Mouse (Mus musculus) telencephalon, adult 2 months (tissue): ENCODE measurements at regions not wholly inside any gene's neighbourhood (a gene's known extent, or its start where the extent isn't known, plus 50 kb on each side); places are given as distances from the start of the nearest gene placed in this dataset.
A peak's percentile ranks its signal among the peaks of the same experiment; 100 is the strongest.

Source experiments
- DNase-seq: peaks from one replicate; pipeline ENCODE4 v3.0.0-alpha.2; 2011; ENCODE audit warnings: low read depth, low spot score

DNA sequence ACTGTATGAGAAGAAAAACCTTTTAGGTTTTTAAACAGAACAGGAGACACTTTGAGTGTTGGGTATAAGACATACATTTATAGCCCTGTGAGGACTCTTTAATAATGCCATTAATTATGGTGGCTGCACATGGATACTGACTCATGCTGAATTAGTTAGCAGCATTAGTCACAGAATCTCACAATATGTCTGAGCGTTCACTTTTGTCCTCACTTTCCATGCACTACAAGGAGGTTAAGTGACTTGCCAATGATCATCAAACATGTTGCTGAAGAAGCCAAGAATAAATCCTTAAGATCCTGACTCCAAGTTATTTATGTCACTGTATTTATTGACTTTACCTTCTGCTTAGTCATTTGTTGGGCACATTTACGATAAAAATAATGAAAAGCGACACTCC lies 105.6 kb upstream of the Atxn7l3b start:
- DNase-seq: peak; percentile 16

DNA sequence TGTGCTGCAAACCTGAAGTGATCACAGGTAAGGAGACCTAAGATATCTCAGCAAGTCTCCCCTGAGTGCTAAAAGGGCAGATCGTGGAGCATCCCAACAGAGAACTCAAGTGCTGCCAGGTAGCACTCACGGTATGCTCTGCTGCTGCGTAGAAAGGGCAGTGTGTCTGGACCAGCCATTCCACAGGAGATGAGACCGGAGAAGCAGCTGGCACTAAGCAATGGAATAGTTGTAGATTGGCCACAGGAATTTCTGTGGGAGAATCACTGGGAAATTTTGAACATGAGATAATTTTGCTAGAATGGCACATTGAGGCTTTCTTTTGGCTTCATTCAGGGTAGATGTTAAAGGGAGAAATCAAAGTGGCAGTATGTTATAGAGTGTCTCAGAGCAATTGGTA lies 104.1 kb upstream of the Atxn7l3b start:
- no peak for DNase-seq

DNA sequence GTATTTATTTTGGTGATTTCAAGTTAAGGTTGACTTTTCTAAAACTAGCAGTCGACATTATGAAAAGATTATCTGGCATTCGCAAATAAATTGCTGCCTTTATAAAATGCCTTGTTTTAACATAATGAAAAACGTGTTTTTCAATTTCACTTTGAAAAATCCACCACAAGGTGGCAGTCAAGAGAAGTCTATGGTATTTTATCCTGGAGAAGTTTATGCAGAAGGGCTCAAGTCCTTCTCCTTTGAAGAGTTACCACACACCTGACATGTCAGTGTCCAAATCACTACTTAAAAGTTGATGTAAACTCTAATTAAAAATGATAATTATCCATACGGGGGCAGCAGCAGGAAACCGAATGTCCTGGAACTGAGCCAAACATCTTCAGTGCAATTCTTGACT lies 98.5 kb upstream of the Atxn7l3b start:
- peak; percentile 21 for DNase-seq

DNA sequence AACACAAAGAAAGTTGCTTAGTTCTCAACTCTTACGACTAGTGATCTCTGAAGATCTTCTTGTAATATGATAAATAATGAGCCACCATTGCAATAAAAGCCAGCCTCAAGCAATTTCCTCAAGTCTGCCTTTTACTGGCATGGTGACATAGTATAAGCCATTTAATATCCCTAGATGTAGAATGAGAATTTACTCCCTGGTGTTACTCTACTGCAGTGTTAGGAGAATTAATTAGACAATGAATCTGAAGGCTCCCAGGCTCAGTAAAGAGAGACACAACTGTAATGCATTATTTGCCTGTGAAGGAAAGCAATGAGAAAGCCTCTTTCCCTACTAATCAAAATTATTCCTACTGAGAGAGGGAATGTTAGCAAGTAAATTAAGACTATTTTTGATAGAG lies 95.8 kb upstream of the Atxn7l3b start:
- no peak for DNase-seq

DNA sequence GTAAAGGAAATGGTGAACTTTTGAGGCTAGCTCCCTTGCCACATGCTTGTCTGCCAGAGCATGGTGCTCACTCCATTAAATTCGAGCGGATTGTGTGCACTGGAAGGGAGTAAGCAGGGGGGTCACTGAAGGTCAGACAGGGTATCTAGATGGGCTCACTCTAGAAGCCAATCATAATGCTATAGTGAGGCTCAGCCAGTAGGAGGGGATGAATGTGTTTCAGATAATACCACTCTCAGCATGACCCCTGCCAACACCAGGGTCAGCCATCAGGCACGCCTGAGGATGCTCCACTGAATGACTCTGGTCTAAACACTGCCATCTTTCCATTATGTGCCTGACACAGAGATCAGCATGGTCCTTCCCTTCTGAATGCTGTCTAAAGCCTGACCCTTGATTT lies 80.3 kb upstream of the Atxn7l3b start:
- DNase-seq: no peak

DNA sequence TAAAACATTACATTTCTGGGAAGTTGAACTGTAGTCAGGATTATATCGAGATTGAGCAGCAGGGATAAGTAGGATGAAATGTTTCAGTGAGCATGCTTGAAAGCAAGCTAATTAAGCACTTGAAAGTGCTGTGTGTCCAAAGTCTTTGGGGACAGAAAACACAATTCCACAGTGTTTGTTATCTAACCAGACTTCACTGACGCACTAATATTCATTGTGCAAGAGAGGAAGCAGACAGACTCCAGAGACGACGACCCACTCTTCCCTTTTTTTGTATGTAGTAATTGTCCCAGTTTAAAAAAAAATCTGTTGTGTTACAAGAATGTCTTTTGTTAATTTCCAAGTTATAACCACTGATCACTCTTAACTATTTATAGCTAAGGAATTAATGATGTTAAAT lies 61.9 kb upstream of the Atxn7l3b start:
- no peak for DNase-seq

DNA sequence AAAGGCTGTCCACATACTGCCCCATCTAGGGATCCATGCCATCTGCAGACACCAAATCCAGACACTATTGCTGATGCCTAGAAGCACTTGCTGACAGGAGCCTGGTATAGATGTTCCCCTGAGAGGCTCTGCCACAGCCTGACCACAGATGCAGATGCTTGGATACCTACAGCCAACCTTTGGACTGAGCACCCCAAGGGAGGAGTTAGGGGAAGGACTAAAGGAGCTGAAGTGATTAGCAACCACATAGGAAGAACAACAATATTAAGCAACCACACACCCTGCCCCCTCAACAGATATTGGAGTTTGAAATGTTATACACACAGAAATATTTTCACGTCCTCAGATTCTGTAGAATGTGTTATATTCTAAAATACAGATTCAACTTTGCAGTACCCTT lies 53.9 kb upstream of the Atxn7l3b start:
- no peak for DNase-seq
